Mouse (Mus musculus): ENCODE results near the gene Fam131b. TPM values are rescaled to one million over a fixed set of nuclear protein-coding genes. Genes with fewer than 3 reads are reported as not detected.

Fam131b gene
- total and polyA plus RNA-seq, 2 experiments from 2014 or later, result 5.6 to 59.2 TPM

- peaks cover 46% of the 10 kb centered on the region for H3K36me3 ChIP-seq (ENCODE audit: insufficient read depth)
- no peak overlapping the region for H3K27ac ChIP-seq (ENCODE audit: low read depth, low read length)
- H3K4me1 ChIP-seq (ENCODE audit: insufficient read depth), result peaks cover 3% of the 10 kb centered on the region; the same call in 1 of the 2 replicates
- no peaks in the 10 kb centered on the region for H3K27me3 ChIP-seq (ENCODE audit: insufficient read depth, low read length)
- no peaks in the 10 kb centered on the region for H3K9me3 ChIP-seq (ENCODE audit: low read length)
- H3K4me2 ChIP-seq (ENCODE audit: low read depth), result no peak overlapping the region
- ATAC-seq, result no peak
- no peak for DNase-seq
- WGBS, result 92% methylated on average over 13 of the region's 13 CpGs
- TF ChIP-seq CTCF (IDR thresholded peaks at IDR 0.05; ENCODE audit: low read depth), result no peak
- H3K4me3 ChIP-seq (ENCODE audit: low read depth, low read length), result no peak overlapping the region
- no peak overlapping the region for H3K9ac ChIP-seq
Measured at GRCm38 (mm10) chr6:42355794-42356600, 31.6 kb upstream of the Fam131b start.

DNA sequence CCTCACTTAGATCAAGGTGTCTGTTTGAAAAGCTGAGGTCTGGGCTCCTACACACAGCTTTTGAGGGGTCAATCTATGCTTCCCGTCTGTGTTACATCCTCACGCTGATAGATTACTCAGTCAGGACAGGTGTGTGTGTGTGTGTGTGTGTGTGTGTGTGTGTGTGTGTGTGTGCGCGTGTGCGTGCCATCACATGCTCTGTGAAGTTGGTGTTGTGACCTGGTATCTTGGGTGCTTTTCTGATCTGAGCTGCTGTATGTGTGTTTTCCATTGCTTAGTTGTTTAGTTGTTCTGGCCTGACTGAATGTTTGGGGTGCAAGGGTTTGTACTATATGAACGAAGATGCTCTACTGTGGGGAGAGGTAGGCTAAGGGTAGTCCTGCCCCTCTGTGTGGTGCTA, 30.9 kb upstream of the Fam131b start:
- H3K4me1 ChIP-seq (ENCODE audit: insufficient read depth), result peaks cover 9% of the 10 kb centered on the region; the same call in 1 of the 2 replicates
- WGBS, result 95% methylated on average over 6 of the region's 6 CpGs
- H3K9me3 ChIP-seq (ENCODE audit: low read length), result no peaks in the 10 kb centered on the region
- H3K27me3 ChIP-seq (ENCODE audit: insufficient read depth, low read length), result no peaks in the 10 kb centered on the region
- no peak for TF ChIP-seq CTCF (IDR thresholded peaks at IDR 0.05; ENCODE audit: low read depth)
- DNase-seq, result no peak
- no peak overlapping the region for H3K27ac ChIP-seq (ENCODE audit: low read depth, low read length)
- H3K9ac ChIP-seq, result no peak overlapping the region
- no peak overlapping the region for H3K4me2 ChIP-seq (ENCODE audit: low read depth)
- H3K4me3 ChIP-seq (ENCODE audit: low read depth, low read length), result no peak overlapping the region
- H3K36me3 ChIP-seq (ENCODE audit: insufficient read depth), result peaks cover 40% of the 10 kb centered on the region
- ATAC-seq, result no peak

DNA sequence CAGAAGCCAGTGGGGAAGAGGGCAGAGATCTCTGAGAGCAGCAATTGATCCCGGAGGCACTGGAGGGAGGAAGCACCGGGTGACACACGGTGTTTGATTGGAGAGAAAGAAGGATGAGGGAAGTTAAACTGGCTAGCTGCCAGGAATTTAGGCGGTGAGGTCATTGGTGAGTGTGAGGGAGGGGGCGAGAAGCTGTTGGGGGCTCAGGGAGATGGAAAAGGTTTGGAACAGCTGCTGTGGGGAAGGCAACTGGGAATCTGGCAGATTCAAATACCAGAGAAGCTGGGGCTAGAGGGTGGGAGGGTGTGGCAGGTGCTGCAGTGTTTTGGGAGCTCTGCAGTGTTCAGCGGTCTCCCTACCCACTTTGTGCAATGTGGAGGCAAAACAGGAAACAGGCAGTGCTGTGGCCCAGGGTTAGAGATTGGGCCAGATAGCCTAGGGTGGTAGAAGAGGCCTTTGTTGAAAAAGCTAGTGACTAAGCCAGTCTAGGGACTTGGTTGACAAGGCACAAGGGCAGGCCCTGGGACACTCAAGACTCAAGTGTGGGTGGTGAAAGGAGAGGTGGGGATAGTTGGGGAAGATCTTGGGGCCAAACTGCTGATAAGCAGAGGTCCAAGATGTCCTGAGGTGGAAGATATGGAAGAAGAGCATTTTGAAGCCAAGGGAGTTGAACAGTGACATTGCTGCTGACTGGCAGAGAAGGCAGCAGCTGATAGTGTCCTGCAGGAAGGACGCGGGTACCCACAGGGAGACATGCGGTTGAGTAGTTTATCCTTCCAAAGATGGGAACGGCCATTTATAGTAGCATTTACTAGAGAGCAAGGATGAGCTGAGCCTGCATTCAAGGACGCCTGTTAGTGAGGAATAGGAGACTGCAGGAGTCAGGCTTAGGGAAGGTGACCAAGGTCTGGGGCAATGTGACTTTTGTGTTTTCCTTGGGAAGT, 29.9 kb upstream of the Fam131b start:
- Histone ChIP-seq H3K36me3 (ENCODE audit: insufficient read depth) (peaks cover 32% of the 10 kb centered on the region), H3K4me1 (ENCODE audit: insufficient read depth) (peaks cover 10% of the 10 kb centered on the region; the same call in 1 of the 2 replicates), H3K27ac (ENCODE audit: low read depth, low read length) (no peak overlapping the region), H3K4me3 (ENCODE audit: low read depth, low read length) (no peak overlapping the region), H3K9ac (no peak overlapping the region), H3K9me3 (ENCODE audit: low read length) (no peaks in the 10 kb centered on the region), H3K27me3 (ENCODE audit: insufficient read depth, low read length) (no peaks in the 10 kb centered on the region), H3K4me2 (ENCODE audit: low read depth) (no peak overlapping the region)
- TF ChIP-seq CTCF (IDR thresholded peaks at IDR 0.05; ENCODE audit: low read depth), result no peak
- no peak for DNase-seq
- no peak for ATAC-seq
- 52% methylated on average over 11 of the region's 11 CpGs for WGBS

GRCm38 (mm10) chr6:42353180-42353579, 28.7 kb upstream of the Fam131b start:
- no peak overlapping the region for H3K9ac ChIP-seq
- no peak for DNase-seq
- no peak overlapping the region for H3K4me2 ChIP-seq (ENCODE audit: low read depth)
- no peaks in the 10 kb centered on the region for H3K27me3 ChIP-seq (ENCODE audit: insufficient read depth, low read length)
- peaks cover 25% of the 10 kb centered on the region for H3K36me3 ChIP-seq (ENCODE audit: insufficient read depth)
- no peak for ATAC-seq
- no peak overlapping the region for H3K27ac ChIP-seq (ENCODE audit: low read depth, low read length)
- H3K4me1 ChIP-seq (ENCODE audit: insufficient read depth), result peaks cover 10% of the 10 kb centered on the region
- H3K9me3 ChIP-seq (ENCODE audit: low read length), result no peaks in the 10 kb centered on the region
- TF ChIP-seq CTCF (IDR thresholded peaks at IDR 0.05; ENCODE audit: low read depth), result no peak
- 85% methylated on average over 8 of the region's 8 CpGs for WGBS
- no peak overlapping the region for H3K4me3 ChIP-seq (ENCODE audit: low read depth, low read length)

- no peak overlapping the region for H3K27ac ChIP-seq (ENCODE audit: low read depth, low read length)
- 100% methylated on average over 1 of the region's 1 CpGs for WGBS
- no peaks in the 10 kb centered on the region for H3K27me3 ChIP-seq (ENCODE audit: insufficient read depth, low read length)
- H3K4me2 ChIP-seq (ENCODE audit: low read depth), result no peak overlapping the region
- H3K36me3 ChIP-seq (ENCODE audit: insufficient read depth), result peaks cover 18% of the 10 kb centered on the region
- H3K9me3 ChIP-seq (ENCODE audit: low read length), result no peaks in the 10 kb centered on the region
- H3K9ac ChIP-seq, result no peak overlapping the region
- ATAC-seq, result no peak
- H3K4me3 ChIP-seq (ENCODE audit: low read depth, low read length), result no peak overlapping the region
- H3K4me1 ChIP-seq (ENCODE audit: insufficient read depth), result peaks cover 10% of the 10 kb centered on the region
- no peak for DNase-seq
- no peak for TF ChIP-seq CTCF (IDR thresholded peaks at IDR 0.05; ENCODE audit: low read depth)
Measured at GRCm38 (mm10) chr6:42352486-42352846, 28.0 kb upstream of the Fam131b start.

DNA sequence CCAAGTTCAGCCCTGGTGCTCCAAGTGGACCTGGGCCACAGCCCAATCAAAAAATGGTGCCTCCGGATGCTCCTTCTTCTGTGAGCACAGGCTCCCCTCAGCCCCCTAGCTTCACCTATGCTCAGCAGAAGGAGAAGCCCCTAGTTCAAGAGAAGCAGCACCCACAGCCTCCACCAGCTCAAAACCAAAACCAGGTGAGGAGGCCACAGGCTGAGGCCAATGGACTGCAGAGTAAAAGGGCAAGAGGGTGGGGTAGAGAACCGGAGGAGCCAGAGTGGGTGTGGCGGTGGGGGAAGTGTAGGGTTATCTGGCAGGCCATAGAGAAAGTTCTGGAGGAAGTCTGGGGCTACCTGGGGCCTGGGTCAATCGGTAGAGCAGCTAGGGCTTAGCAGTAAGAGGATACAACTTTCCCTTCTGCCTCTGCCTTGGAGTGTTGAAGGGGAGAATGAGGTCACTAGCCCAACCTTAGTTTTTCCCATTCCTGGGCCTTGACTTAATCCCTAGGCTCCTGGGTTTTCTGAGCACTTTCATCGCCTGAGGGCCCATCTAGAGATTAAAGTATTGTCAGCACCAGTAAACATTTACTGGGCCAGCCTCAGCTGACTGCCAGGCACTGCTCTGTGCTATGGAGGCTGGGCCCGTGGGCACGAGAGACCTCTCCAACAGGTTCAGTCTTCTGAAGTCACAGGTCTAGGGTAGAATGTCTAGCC, 27.5 kb upstream of the Fam131b start:
- TF ChIP-seq CTCF (IDR thresholded peaks at IDR 0.05; ENCODE audit: low read depth), result no peak
- Histone ChIP-seq H3K4me1 (ENCODE audit: insufficient read depth) (peaks cover 10% of the 10 kb centered on the region), H3K4me3 (ENCODE audit: low read depth, low read length) (no peak overlapping the region), H3K9me3 (ENCODE audit: low read length) (no peaks in the 10 kb centered on the region), H3K4me2 (ENCODE audit: low read depth) (no peak overlapping the region), H3K27me3 (ENCODE audit: insufficient read depth, low read length) (no peaks in the 10 kb centered on the region), H3K36me3 (ENCODE audit: insufficient read depth) (peaks cover 14% of the 10 kb centered on the region), H3K9ac (no peak overlapping the region), H3K27ac (ENCODE audit: low read depth, low read length) (no peak overlapping the region)
- no peak for DNase-seq
- 82% methylated on average over 7 of the region's 7 CpGs for WGBS
- ATAC-seq, result no peak

All from forebrain, postnatal 0 days (tissue).